Mouse (Mus musculus) olfactory bulb, adult 2 months (tissue): ENCODE data around the gene Bin2. TPM values are rescaled to one million over a fixed set of nuclear protein-coding genes. Genes with fewer than 3 reads are reported as not detected.

Source experiments
- H3K27ac ChIP-seq: fragments of 200-500 bp; 2 replicates; pipeline ENCODE4 v1.5.1; 2012; ENCODE audit warnings: low read depth, low read length; ENCODE audit not compliant: insufficient read depth
- H3K4me1 ChIP-seq: fragments of 200-500 bp; 2 replicates; pipeline ENCODE4 v1.6.1; 2012; ENCODE audit warnings: low read length; ENCODE audit not compliant: control insufficient read depth, insufficient read depth
- H3K4me3 ChIP-seq: fragments of 200-500 bp; 2 replicates; pipeline ENCODE4 v1.5.1; 2012; ENCODE audit warnings: mild to moderate bottlenecking, low read depth, low read length, moderate library complexity; ENCODE audit not compliant: insufficient read depth
- CTCF ChIP-seq: fragments of 200-500 bp; IDR thresholded peaks from 2 replicates; pipeline ENCODE4 v1.5.1; 2012; ENCODE audit warnings: low read depth, mild to moderate bottlenecking, low read length, moderate library complexity; ENCODE audit not compliant: insufficient read depth
- POLR2A ChIP-seq: fragments of 200-500 bp; IDR thresholded peaks from 2 replicates; pipeline ENCODE4 v1.6.1; 2012; ENCODE audit warnings: mild to moderate bottlenecking, low read depth, low read length, moderate library complexity; ENCODE audit not compliant: insufficient read depth
- WGBS: fragments of 180-500 bp; shearing (Covaris S2); methylation state at CpG from one replicate; pipeline ENCODE4 v1.1.7; 2018; 5-methylcytosine and 5-hydroxymethylcytosine counted together
- polyA plus RNA-seq: library from polyadenylated mRNA; stranded (reverse); fragments of >200 nt; gene quantifications from 2 replicates; pipeline ENCODE4 v1.2.4, GENCODE M21; 2012; ENCODE audit warnings: low replicate concordance; ENCODE audit not compliant: missing spikeins, insufficient read depth, insufficient read length

The Bin2 gene
- polyA plus RNA-seq, 1 experiment: not detected

- H3K4me1 ChIP-seq: peaks cover 8% of the 10 kb centered on the region
- TF ChIP-seq POLR2A: no peak
- no peak for TF ChIP-seq CTCF
- WGBS: 69% methylated on average over 16 of the region's 16 CpGs
- no peak overlapping the region for H3K4me3 ChIP-seq
- no peak overlapping the region for H3K27ac ChIP-seq
Measured at GRCm38 (mm10) chr15:100641226-100641810, 28.0 kb downstream of the Bin2 start.

GRCm38 (mm10) chr15:100639972-100640750, 29.2 kb downstream of the Bin2 start:
- H3K27ac ChIP-seq: no peak overlapping the region
- H3K4me1 ChIP-seq: peaks cover 10% of the 10 kb centered on the region
- 83% methylated on average over 16 of the region's 16 CpGs for WGBS
- no peak for TF ChIP-seq POLR2A
- TF ChIP-seq CTCF: no peak
- no peak overlapping the region for H3K4me3 ChIP-seq

GRCm38 (mm10) chr15:100637661-100638060, 31.7 kb downstream of the Bin2 start:
- Histone ChIP-seq H3K27ac (no peak overlapping the region), H3K4me3 (no peak overlapping the region), H3K4me1 (peaks cover 10% of the 10 kb centered on the region)
- no peak for TF ChIP-seq POLR2A
- no peak for TF ChIP-seq CTCF
- WGBS: 23% methylated on average over 6 of the region's 6 CpGs

- under 1% methylated on average over 69 of the region's 77 CpGs for WGBS
- no peak for TF ChIP-seq POLR2A
- TF ChIP-seq CTCF: no peak
- no peak within 1 kb of the TSS for H3K27ac ChIP-seq
- peak within 1 kb of the TSS; percentile 22 for H3K4me3 ChIP-seq
- peaks cover 10% of the 10 kb centered on the region for H3K4me1 ChIP-seq
Measured at GRCm38 (mm10) chr15:100636700-100637501, 32.5 kb downstream of the Bin2 start, which contains the start of gene Smagp. Gene Smagp, minus strand, starts transcription at chr15:100636940.

- Histone ChIP-seq H3K27ac (no peak overlapping the region), H3K4me1 (peaks cover 10% of the 10 kb centered on the region), H3K4me3 (peak overlapping the region; percentile 22)
- no peak for TF ChIP-seq CTCF
- TF ChIP-seq POLR2A: no peak
- WGBS: 11% methylated on average over 38 of the region's 38 CpGs
Measured at GRCm38 (mm10) chr15:100635851-100636645, 33.3 kb downstream of the Bin2 start.

- no peak overlapping the region for H3K27ac ChIP-seq
- no peak overlapping the region for H3K4me3 ChIP-seq
- TF ChIP-seq CTCF: no peak
- no peak for TF ChIP-seq POLR2A
- H3K4me1 ChIP-seq: peaks cover 10% of the 10 kb centered on the region
- 17% methylated on average over 9 of the region's 9 CpGs for WGBS
Measured at GRCm38 (mm10) chr15:100635239-100635638, 34.1 kb downstream of the Bin2 start.

GRCm38 (mm10) chr15:100633341-100633740, 36.0 kb downstream of the Bin2 start:
- Histone ChIP-seq H3K4me1 (peaks cover 10% of the 10 kb centered on the region), H3K27ac (no peak overlapping the region), H3K4me3 (no peak overlapping the region)
- TF ChIP-seq CTCF (no peak), POLR2A (no peak)
- 91% methylated on average over 10 of the region's 10 CpGs for WGBS

- TF ChIP-seq POLR2A: no peak
- no peak for TF ChIP-seq CTCF
- Histone ChIP-seq H3K4me1 (peaks cover 17% of the 10 kb centered on the region), H3K27ac (no peak overlapping the region), H3K4me3 (no peak overlapping the region)
- WGBS: 86% methylated on average over 5 of the region's 5 CpGs
Measured at GRCm38 (mm10) chr15:100632323-100632722, 37.0 kb downstream of the Bin2 start.
